Mouse (Mus musculus): ENCODE measurements around the gene Otop1. TPM values are rescaled to one million over a fixed set of nuclear protein-coding genes. Genes with fewer than 3 reads are reported as not detected.

The Otop1 gene
- polyA plus RNA-seq, 2 experiments, result not detected

- Histone ChIP-seq H3K9ac (replicated peaks) (no peak overlapping the region), H3K4me2 (ENCODE audit: low read depth) (no peak overlapping the region), H3K4me1 (replicated peaks; ENCODE audit: control insufficient read depth in 2 of 2, insufficient read depth in 2 of 2, low read length in 1 of 2) (peaks cover 6 to 7% of the 10 kb centered on the region in 2 experiments; a peak in 3 of 4 replicates), H3K27me3 (ENCODE audit: control insufficient read depth, insufficient read depth, low read length) (no peaks in the 10 kb centered on the region), H3K27ac (no peak overlapping the region), H3K9me3 (ENCODE audit: control insufficient read depth, low read length) (no peaks in the 10 kb centered on the region), H3K36me3 (replicated peaks; ENCODE audit: control insufficient read depth, insufficient read depth, low read depth) (peaks cover 11% of the 10 kb centered on the region), H3K4me3 (ENCODE audit: insufficient read depth in 1 of 2, low read depth in 2 of 2, low read length in 2 of 2) (no peak overlapping the region)
- TF ChIP-seq EP300 (IDR thresholded peaks at IDR 0.05; ENCODE audit: low read depth) (no peak), CTCF (IDR thresholded peaks at IDR 0.05; ENCODE audit: low read depth) (no peak)
- ATAC-seq (ENCODE audit: insufficient read depth) (no peak), DNase-seq (ENCODE audit: low read depth in 3 of 3, low spot score in 3 of 3) (no peak)
- WGBS (ENCODE audit: insufficient replicate concordance), result 70% methylated on average over 5 of the region's 5 CpGs
Measured at GRCm38 (mm10) chr5:38258773-38259146, 17.0 kb upstream of the Otop1 start.

- peak; percentile 23; the same call in 1 of the 2 replicates for ATAC-seq (ENCODE audit: insufficient read depth)
- H3K36me3 ChIP-seq (replicated peaks; ENCODE audit: control insufficient read depth, insufficient read depth, low read depth), result peaks cover 20% of the 10 kb centered on the region
Measured at GRCm38 (mm10) chr5:38259455-38260106, 16.2 kb upstream of the Otop1 start.

GRCm38 (mm10) chr5:38260107-38260682 lies 15.6 kb upstream of the Otop1 start, which contains the start of gene Tmem128:
Tmem128 (plus strand) TSS chr5:38260185.
- under 1% methylated on average over 40 of the region's 40 CpGs for WGBS (ENCODE audit: insufficient replicate concordance)
- Histone ChIP-seq H3K4me2 (ENCODE audit: low read depth) (peak within 1 kb of the TSS; percentile 88), H3K9me3 (ENCODE audit: control insufficient read depth, low read length) (no peaks in the 10 kb centered on the region), H3K27me3 (ENCODE audit: control insufficient read depth, insufficient read depth, low read length) (no peaks in the 10 kb centered on the region), H3K4me1 (replicated peaks; ENCODE audit: control insufficient read depth in 2 of 2, insufficient read depth in 2 of 2, low read length in 1 of 2) (peaks cover 6 to 7% of the 10 kb centered on the region in 2 experiments; a peak in 3 of 4 replicates), H3K9ac (replicated peaks) (peak within 1 kb of the TSS; percentile 74), H3K36me3 (replicated peaks; ENCODE audit: control insufficient read depth, insufficient read depth, low read depth) (peaks cover 26% of the 10 kb centered on the region), H3K27ac (peak within 1 kb of the TSS; percentile 28), H3K4me3 (ENCODE audit: insufficient read depth in 1 of 2, low read depth in 2 of 2, low read length in 2 of 2) (peak within 1 kb of the TSS; percentile 81 to 97)
- ATAC-seq (ENCODE audit: insufficient read depth) (peak; percentile 74), DNase-seq (ENCODE audit: low read depth in 3 of 3, low spot score in 3 of 3) (peak; percentile 25 to 43 (median 38))
- no peak for TF ChIP-seq CTCF (IDR thresholded peaks at IDR 0.05; ENCODE audit: low read depth)
- TF ChIP-seq EP300 (IDR thresholded peaks at IDR 0.05; ENCODE audit: low read depth), result no peak

More at GRCm38 (mm10) chr5:38259455-38260106, 16.2 kb upstream of the Otop1 start:
- H3K4me1 ChIP-seq (replicated peaks; ENCODE audit: control insufficient read depth in 2 of 2, insufficient read depth in 2 of 2, low read length in 1 of 2), result peaks cover 6 to 7% of the 10 kb centered on the region in 2 experiments; a peak in 3 of 4 replicates
- DNase-seq (ENCODE audit: low read depth in 3 of 3, low spot score in 3 of 3), result no peak
- peak overlapping the region; percentile 28 for H3K27ac ChIP-seq
- no peaks in the 10 kb centered on the region for H3K27me3 ChIP-seq (ENCODE audit: control insufficient read depth, insufficient read depth, low read length)
- peak overlapping the region; percentile 81 to 97 for H3K4me3 ChIP-seq (ENCODE audit: insufficient read depth in 1 of 2, low read depth in 2 of 2, low read length in 2 of 2)
- H3K9ac ChIP-seq (replicated peaks), result peak overlapping the region; percentile 74
- H3K9me3 ChIP-seq (ENCODE audit: control insufficient read depth, low read length), result no peaks in the 10 kb centered on the region
- no peak for TF ChIP-seq CTCF (IDR thresholded peaks at IDR 0.05; ENCODE audit: low read depth)
- TF ChIP-seq EP300 (IDR thresholded peaks at IDR 0.05; ENCODE audit: low read depth), result no peak
- H3K4me2 ChIP-seq (ENCODE audit: low read depth), result peak overlapping the region; percentile 88
- 29% methylated on average over 9 of the region's 9 CpGs for WGBS (ENCODE audit: insufficient replicate concordance)

GRCm38 (mm10) chr5:38270942-38271341 lies 4.8 kb upstream of the Otop1 start:
- TF ChIP-seq EP300 (IDR thresholded peaks at IDR 0.05; ENCODE audit: low read depth), result no peak
- no peak for TF ChIP-seq CTCF (IDR thresholded peaks at IDR 0.05; ENCODE audit: low read depth)
- DNase-seq (ENCODE audit: low read depth in 3 of 3, low spot score in 3 of 3), result no peak
- WGBS (ENCODE audit: insufficient replicate concordance), result 86% methylated on average over 3 of the region's 3 CpGs
- Histone ChIP-seq H3K4me1 (replicated peaks; ENCODE audit: control insufficient read depth in 2 of 2, insufficient read depth in 2 of 2, low read length in 1 of 2) (no peaks in the 10 kb centered on the region), H3K4me3 (ENCODE audit: insufficient read depth in 1 of 2, low read depth in 2 of 2, low read length in 2 of 2) (no peak overlapping the region), H3K36me3 (replicated peaks; ENCODE audit: control insufficient read depth, insufficient read depth, low read depth) (peaks cover 11% of the 10 kb centered on the region), H3K4me2 (ENCODE audit: low read depth) (no peak overlapping the region), H3K9ac (replicated peaks) (no peak overlapping the region), H3K27ac (no peak overlapping the region), H3K9me3 (ENCODE audit: control insufficient read depth, low read length) (no peaks in the 10 kb centered on the region), H3K27me3 (ENCODE audit: control insufficient read depth, insufficient read depth, low read length) (peaks cover 13% of the 10 kb centered on the region)
- ATAC-seq (ENCODE audit: insufficient read depth), result no peak

- Histone ChIP-seq H3K4me3 (ENCODE audit: insufficient read depth in 1 of 2, low read depth in 2 of 2, low read length in 2 of 2) (no peak overlapping the region), H3K4me1 (replicated peaks; ENCODE audit: control insufficient read depth in 2 of 2, insufficient read depth in 2 of 2, low read length in 1 of 2) (no peaks in the 10 kb centered on the region), H3K27ac (no peak overlapping the region), H3K36me3 (replicated peaks; ENCODE audit: control insufficient read depth, insufficient read depth, low read depth) (peaks cover 2% of the 10 kb centered on the region; the same call in 1 of the 2 replicates), H3K4me2 (ENCODE audit: low read depth) (no peak overlapping the region), H3K9me3 (ENCODE audit: control insufficient read depth, low read length) (no peaks in the 10 kb centered on the region), H3K27me3 (ENCODE audit: control insufficient read depth, insufficient read depth, low read length) (peaks cover 39% of the 10 kb centered on the region), H3K9ac (replicated peaks) (no peak overlapping the region)
- ATAC-seq (ENCODE audit: insufficient read depth), result no peak
- no peak for TF ChIP-seq EP300 (IDR thresholded peaks at IDR 0.05; ENCODE audit: low read depth)
- no peak for DNase-seq (ENCODE audit: low read depth in 3 of 3, low spot score in 3 of 3)
- WGBS (ENCODE audit: insufficient replicate concordance), result 18% methylated on average over 4 of the region's 4 CpGs
Measured at GRCm38 (mm10) chr5:38273831-38274230, 1.9 kb upstream of the Otop1 start.
